Mouse (Mus musculus) kidney, embryonic 16.5 days (tissue): ENCODE measurements around the gene Rftn2. TPM values are rescaled to one million over a fixed set of nuclear protein-coding genes. Genes with fewer than 3 reads are reported as not detected.

ENCODE experiments used
- ATAC-seq: fragments of 200-750 bp; cut with Nextera tagmentation; 2 replicates; pipeline ENCODE4 v1.8.0; 2017; ENCODE audit warnings: moderate TSS enrichment; ENCODE audit not compliant: low FRiP score, low TSS enrichment
- H3K27ac ChIP-seq: fragments of 300-500 bp; sonication (generic); 2 replicates; pipeline ENCODE4 v1.5.1; 2014; ENCODE audit warnings: low read length
- H3K27me3 ChIP-seq: fragments of 300-500 bp; sonication (generic); 2 replicates; pipeline ENCODE4 v1.6.1; 2014; ENCODE audit warnings: low read length, control low read depth, mixed read lengths; ENCODE audit not compliant: insufficient read depth
- H3K36me3 ChIP-seq: fragments of 300-500 bp; sonication (generic); 2 replicates; pipeline ENCODE4 v1.6.1; 2014; ENCODE audit warnings: low read length, control low read depth, mixed read lengths; ENCODE audit not compliant: insufficient read depth
- H3K4me1 ChIP-seq: fragments of 300-500 bp; sonication (generic); 2 replicates; pipeline ENCODE4 v1.6.1; 2014; ENCODE audit warnings: low read length, control low read depth, mixed read lengths; ENCODE audit not compliant: insufficient read depth
- H3K4me2 ChIP-seq: fragments of 300-500 bp; sonication (generic); replicated peaks from 2 replicates; pipeline ENCODE4 v1.6.1; 2014; ENCODE audit warnings: low read depth, low read length
- H3K4me3 ChIP-seq: fragments of 300-500 bp; sonication (generic); 2 replicates; pipeline ENCODE4 v1.5.1; 2014; ENCODE audit warnings: mild to moderate bottlenecking, low read length
- H3K9ac ChIP-seq: fragments of 300-500 bp; sonication (generic); replicated peaks from 2 replicates; pipeline ENCODE4 v1.6.1; 2014; ENCODE audit warnings: low read length
- H3K9me3 ChIP-seq: fragments of 300-500 bp; sonication (generic); 2 replicates; pipeline ENCODE4 v1.6.1; 2016; ENCODE audit warnings: low read length, control low read depth
- WGBS: fragments of 180-500 bp; shearing (Covaris S2); extraction: QIAGEN DNeasy Blood & Tissue Kit; methylation state at CpG from one replicate; pipeline ENCODE4 v1.1.7; 2014; 5-methylcytosine and 5-hydroxymethylcytosine counted together
- polyA plus RNA-seq: library from polyadenylated mRNA; unstranded; fragments of >200 nt; fragmentation: Nextera tagmentation; extraction: Ambion mirVana; gene quantifications from 2 replicates; pipeline ENCODE4 v1.2.1, GENCODE M21; 2015

Gene Rftn2
- polyA plus RNA-seq, 1 experiment from 2014 or later = 7.6 TPM

DNA sequence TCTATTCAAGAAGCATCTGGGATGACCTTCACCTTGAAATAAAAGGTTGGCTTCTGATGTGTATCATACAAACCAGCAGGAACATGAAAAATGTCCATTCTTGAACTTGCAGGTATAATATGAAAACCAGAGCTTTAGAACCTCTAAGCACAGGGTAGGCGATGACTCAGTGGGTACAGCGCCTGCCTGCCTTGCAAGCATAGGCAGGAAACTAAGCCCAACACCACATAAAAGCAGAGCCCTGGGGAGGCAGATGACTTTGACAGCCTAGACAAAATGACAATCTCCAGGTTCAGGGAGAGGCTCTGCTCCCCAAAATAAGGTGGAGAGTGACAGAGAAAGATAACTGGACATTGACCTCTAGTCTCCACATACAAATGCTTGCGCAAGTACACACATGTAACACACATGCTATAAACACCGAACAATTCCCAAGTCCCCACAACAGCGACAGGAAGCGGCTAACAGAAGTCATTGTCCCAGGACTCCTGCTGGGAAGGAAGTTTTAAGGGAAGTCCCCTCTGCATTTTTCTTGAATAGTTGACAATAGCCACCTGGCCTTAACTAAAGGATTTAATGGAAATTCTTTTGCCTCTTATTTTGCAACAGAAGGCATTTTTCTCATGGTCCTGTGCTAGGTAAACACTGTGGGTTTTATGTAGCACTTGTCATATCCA, 30.1 kb downstream of the Rftn2 start:
- Histone ChIP-seq H3K9me3 (no peaks in the 10 kb centered on the region), H3K9ac (no peak overlapping the region), H3K4me1 (peaks cover 29% of the 10 kb centered on the region), H3K4me2 (no peak overlapping the region), H3K4me3 (no peak overlapping the region), H3K27me3 (no peaks in the 10 kb centered on the region), H3K36me3 (no peaks in the 10 kb centered on the region), H3K27ac (peak overlapping the region; percentile 11; the same call in 1 of the 2 replicates)
- WGBS = 60% methylated on average over 6 of the region's 6 CpGs
- ATAC-seq = no peak

DNA sequence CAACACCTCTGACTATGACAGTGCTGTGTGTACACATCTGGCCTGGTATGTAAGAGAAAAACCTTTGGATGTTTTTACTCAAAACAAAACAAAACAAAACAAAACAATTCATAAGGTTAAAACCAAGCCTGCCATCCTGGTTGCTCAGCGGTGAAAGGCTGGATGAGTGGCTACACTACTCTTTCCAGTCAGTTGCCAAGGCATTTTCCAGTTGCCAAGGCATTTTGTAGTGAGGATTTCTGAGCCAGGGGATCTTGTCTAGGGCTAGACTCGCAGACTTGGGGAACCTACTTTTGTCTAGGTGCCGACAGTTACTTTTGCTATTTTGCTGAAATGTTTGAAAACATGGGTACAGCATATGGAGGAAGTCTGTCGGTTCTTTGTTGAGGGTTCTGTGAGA, 31.6 kb downstream of the Rftn2 start:
- Histone ChIP-seq H3K27me3 (no peaks in the 10 kb centered on the region), H3K4me2 (no peak overlapping the region), H3K36me3 (no peaks in the 10 kb centered on the region), H3K9ac (no peak overlapping the region), H3K4me1 (peaks cover 29% of the 10 kb centered on the region), H3K27ac (no peak overlapping the region), H3K9me3 (no peaks in the 10 kb centered on the region), H3K4me3 (no peak overlapping the region)
- 82% methylated on average over 4 of the region's 4 CpGs for WGBS
- ATAC-seq = no peak

DNA sequence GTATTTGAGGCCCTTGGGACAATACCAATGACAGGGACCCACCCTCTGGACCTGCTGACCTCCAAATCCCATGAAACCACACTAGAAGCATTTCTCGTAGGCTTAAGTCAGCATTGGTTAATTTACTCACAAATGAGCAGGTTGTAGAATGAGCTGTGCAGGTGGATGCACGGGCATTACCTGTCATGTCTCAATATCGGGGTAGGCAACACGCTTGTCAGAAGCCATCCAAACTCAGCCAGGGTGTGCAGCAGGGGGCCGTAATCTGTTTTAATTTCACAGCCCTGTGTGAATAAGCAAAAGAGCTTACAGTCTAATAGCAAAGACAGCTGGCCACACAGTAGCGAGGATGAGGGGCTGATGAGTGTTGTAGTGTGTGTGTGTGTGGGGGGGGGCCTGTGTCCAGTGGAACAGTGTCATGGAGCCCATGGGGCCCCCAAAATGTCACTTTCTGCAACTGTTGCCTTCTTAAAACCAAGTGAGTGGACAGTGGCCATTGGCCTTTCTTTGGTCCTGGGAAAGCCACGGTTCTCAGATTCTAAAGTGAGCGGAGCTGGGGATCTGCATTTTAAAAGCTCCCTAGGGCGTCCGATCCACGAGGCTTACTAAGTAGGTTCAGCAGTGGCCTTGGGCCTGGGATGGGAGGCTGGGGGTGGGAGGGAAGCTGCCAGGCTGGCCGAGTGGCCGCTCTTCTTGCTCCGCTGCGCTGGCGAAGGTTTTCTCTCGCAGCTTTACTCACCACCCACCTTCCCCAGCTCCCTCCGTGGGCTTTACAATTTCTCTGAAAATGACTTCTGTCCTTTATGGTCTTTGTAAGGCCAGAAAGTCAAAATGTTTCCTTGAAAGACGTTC, 32.3 kb downstream of the Rftn2 start:
- peak overlapping the region; percentile 44; the same call in 1 of the 2 replicates for H3K27ac ChIP-seq
- peaks cover 29% of the 10 kb centered on the region for H3K4me1 ChIP-seq
- H3K4me3 ChIP-seq = no peak overlapping the region
- 63% methylated on average over 19 of the region's 19 CpGs for WGBS
- no peak overlapping the region for H3K9ac ChIP-seq
- no peaks in the 10 kb centered on the region for H3K9me3 ChIP-seq
- H3K27me3 ChIP-seq = no peaks in the 10 kb centered on the region
- no peak for ATAC-seq
- H3K4me2 ChIP-seq = no peak overlapping the region
- H3K36me3 ChIP-seq = no peaks in the 10 kb centered on the region

DNA sequence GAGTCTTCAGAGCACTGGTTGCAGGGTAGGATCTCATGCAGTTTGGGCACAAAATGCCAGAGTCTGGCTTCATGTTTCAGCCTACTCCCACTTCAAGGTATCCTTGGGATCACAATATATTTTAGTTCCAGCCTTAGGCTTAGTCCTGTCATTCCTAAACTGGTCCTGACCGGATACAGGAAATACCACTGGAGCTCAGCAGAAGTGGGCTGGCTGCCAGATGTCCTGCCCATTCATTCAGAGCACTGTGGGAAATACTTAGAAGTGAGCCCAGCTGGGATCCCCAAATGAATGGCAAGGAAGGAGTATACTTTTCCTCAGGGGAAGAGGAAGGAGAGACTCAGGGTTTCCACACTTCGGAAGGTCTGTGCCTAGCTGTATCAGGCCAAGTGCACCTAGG, 33.3 kb downstream of the Rftn2 start:
- Histone ChIP-seq H3K9ac (no peak overlapping the region), H3K4me2 (no peak overlapping the region), H3K4me3 (no peak overlapping the region), H3K4me1 (peaks cover 21% of the 10 kb centered on the region), H3K27me3 (no peaks in the 10 kb centered on the region), H3K27ac (peak overlapping the region; percentile 72), H3K36me3 (no peaks in the 10 kb centered on the region), H3K9me3 (no peaks in the 10 kb centered on the region)
- 45% methylated on average over 2 of the region's 2 CpGs for WGBS
- peak; percentile 74 for ATAC-seq

DNA sequence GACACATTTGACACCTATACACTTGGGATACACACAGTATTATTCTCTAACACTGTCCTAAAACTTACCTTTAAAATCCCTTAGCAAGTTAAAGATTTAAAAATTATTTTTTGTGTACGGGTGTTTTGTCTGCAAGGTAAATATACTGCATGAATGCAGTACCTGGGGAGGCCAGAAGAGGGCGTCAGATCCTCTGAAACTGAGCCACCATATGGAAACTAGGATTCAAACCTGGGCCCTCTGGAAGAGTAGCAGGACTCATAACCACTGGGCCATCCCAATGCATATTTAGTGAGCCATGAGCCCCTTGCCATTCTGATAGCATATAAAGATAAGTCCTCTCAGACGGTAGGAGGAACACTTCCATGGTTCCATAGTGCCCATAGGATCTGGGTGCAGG, 33.8 kb downstream of the Rftn2 start:
- 53% methylated on average over 3 of the region's 3 CpGs for WGBS
- no peaks in the 10 kb centered on the region for H3K9me3 ChIP-seq
- ATAC-seq = 0 out of 2 replicates have a peak, but pooled peaks have one; percentile 25
- H3K36me3 ChIP-seq = no peaks in the 10 kb centered on the region
- H3K4me2 ChIP-seq = no peak overlapping the region
- no peak overlapping the region for H3K9ac ChIP-seq
- peaks cover 19% of the 10 kb centered on the region for H3K4me1 ChIP-seq
- peak overlapping the region; percentile 72 for H3K27ac ChIP-seq
- H3K27me3 ChIP-seq = no peaks in the 10 kb centered on the region
- H3K4me3 ChIP-seq = no peak overlapping the region

DNA sequence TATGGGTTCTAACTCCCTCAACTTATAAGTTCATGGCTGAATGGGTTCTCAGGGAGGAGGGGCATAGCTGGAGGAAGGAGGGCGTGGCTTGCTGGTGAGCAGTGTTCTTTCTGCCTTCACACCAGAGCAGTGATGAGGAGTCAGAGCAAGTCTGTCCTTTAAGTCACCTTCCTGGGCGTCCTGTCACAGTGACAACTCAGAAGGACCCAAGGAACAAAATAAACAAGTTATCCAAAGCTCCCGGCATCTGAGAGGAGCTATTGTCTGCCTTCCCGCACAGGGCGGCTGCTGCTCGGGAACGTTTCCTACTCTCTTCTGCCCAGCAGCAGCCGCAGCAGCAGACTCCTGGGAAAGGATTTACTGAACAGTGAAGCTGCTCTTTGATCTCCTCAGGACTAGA, 34.6 kb downstream of the Rftn2 start:
- no peaks in the 10 kb centered on the region for H3K27me3 ChIP-seq
- no peaks in the 10 kb centered on the region for H3K9me3 ChIP-seq
- H3K4me1 ChIP-seq = peaks cover 19% of the 10 kb centered on the region
- H3K36me3 ChIP-seq = no peaks in the 10 kb centered on the region
- peak overlapping the region; percentile 16; the same call in 1 of the 2 replicates for H3K27ac ChIP-seq
- ATAC-seq = peak; percentile 73
- H3K9ac ChIP-seq = peak overlapping the region; percentile 27; the same call in 1 of the 2 replicates
- WGBS = 17% methylated on average over 8 of the region's 8 CpGs
- peak overlapping the region; percentile 42 for H3K4me2 ChIP-seq
- H3K4me3 ChIP-seq = peak overlapping the region; percentile 33

DNA sequence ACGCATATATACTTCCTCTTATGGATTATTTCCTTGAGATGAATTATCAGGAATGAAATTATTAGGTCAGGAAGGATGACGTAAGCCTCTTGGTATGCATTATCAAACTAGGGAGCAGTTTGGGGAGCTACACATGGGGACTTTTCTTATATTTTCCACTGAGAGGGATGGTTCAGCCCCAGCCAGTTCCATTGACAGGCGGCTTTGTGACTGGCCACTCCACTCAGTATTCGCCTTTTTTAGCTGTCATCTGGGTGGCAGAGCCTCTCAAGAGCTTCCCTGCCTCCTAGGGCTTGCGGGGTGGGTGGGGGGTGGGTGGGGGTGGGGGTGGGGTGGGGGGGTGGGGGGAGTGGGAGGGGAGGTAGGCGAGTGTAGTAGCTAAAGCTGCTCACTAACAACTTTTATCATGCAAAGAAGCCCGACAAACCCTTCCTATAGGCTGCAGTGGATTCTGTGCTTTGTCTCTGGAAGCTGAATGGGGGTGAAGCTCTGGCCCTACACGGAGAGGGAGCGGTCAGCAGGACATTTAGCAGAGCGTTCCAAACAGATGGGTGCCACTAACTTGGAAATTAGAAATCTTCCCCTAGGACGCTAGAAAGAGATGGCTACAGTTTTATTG, 39.9 kb downstream of the Rftn2 start:
- H3K4me2 ChIP-seq = no peak overlapping the region
- H3K4me1 ChIP-seq = no peaks in the 10 kb centered on the region
- no peaks in the 10 kb centered on the region for H3K27me3 ChIP-seq
- no peaks in the 10 kb centered on the region for H3K9me3 ChIP-seq
- no peak overlapping the region for H3K4me3 ChIP-seq
- 43% methylated on average over 11 of the region's 11 CpGs for WGBS
- no peak overlapping the region for H3K27ac ChIP-seq
- no peak overlapping the region for H3K9ac ChIP-seq
- ATAC-seq = no peak
- H3K36me3 ChIP-seq = no peaks in the 10 kb centered on the region

DNA sequence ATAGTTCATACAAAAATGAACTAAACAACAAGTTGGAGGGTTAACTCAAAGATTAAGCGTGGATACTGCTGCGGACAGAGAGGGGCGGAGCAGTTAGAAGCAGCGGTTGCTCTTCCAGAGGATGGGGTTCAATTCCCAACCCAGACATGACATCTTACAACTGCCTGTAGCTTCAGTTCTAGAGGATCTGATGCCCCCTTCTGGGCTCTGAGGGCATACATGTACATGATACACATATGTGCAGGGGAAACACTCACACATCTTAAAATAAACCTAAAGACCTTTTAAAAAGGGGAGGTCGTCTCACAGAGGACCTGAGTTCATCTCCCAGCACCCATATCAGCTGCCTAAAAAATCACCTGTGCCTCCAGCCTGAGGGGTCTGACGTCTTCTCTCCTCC, 40.9 kb downstream of the Rftn2 start:
- Histone ChIP-seq H3K27ac (no peak overlapping the region), H3K4me3 (no peak overlapping the region), H3K36me3 (peaks cover 4% of the 10 kb centered on the region; the same call in 1 of the 2 replicates), H3K4me1 (no peaks in the 10 kb centered on the region), H3K9me3 (peaks cover 4% of the 10 kb centered on the region; the same call in 1 of the 2 replicates), H3K4me2 (no peak overlapping the region), H3K9ac (no peak overlapping the region), H3K27me3 (no peaks in the 10 kb centered on the region)
- no peak for ATAC-seq
- WGBS = 85% methylated on average over 6 of the region's 6 CpGs

DNA sequence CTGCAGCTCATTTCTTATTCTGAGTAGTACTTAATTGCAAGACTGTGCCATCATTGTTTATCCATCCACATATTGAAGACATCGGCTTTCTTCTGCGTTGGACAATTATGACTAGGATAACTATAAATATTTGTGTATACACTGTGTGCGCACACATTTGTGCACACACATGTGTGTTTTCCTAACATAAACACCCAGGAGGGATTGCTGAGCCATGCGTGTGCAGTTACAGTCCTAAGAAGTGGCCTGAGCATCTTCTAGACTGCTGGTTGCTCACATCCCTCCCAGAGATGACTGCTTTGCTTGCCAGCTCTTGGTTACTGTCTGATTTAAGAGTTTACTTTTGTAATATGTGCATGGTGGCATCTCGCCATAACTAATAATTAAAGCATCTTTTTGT, 44.2 kb downstream of the Rftn2 start:
- 91% methylated on average over 5 of the region's 5 CpGs for WGBS
- H3K4me1 ChIP-seq = no peaks in the 10 kb centered on the region
- no peak overlapping the region for H3K27ac ChIP-seq
- H3K27me3 ChIP-seq = no peaks in the 10 kb centered on the region
- H3K9me3 ChIP-seq = peaks cover 10% of the 10 kb centered on the region
- H3K4me2 ChIP-seq = no peak overlapping the region
- ATAC-seq = no peak
- no peak overlapping the region for H3K4me3 ChIP-seq
- peaks cover 9% of the 10 kb centered on the region for H3K36me3 ChIP-seq
- no peak overlapping the region for H3K9ac ChIP-seq
